Mouse (Mus musculus): ENCODE measurements around the gene Cbx4. TPM values are rescaled to one million over a fixed set of nuclear protein-coding genes. Genes with fewer than 3 reads are reported as not detected.

Cbx4 gene
- polyA plus RNA-seq, 1 experiment from 2014 or later: 2.9 TPM

GRCm38 (mm10) chr11:119116992-119117391, 31.0 kb upstream of the Cbx4 start:
- Histone ChIP-seq H3K4me3 (ENCODE audit: low read depth, low read length) (no peak overlapping the region), H3K27me3 (ENCODE audit: control insufficient read depth, insufficient read depth, low read depth, low read length) (no peaks in the 10 kb centered on the region), H3K4me2 (ENCODE audit: low read depth, low read length) (no peak overlapping the region), H3K4me1 (ENCODE audit: control insufficient read depth, low read depth, low read length) (peaks cover 2% of the 10 kb centered on the region), H3K36me3 (ENCODE audit: control insufficient read depth, insufficient read depth) (no peaks in the 10 kb centered on the region), H3K9me3 (replicated peaks; ENCODE audit: control insufficient read depth, low read length) (no peaks in the 10 kb centered on the region), H3K27ac (ENCODE audit: low read length) (no peak overlapping the region), H3K9ac (ENCODE audit: low read depth, low read length) (no peak overlapping the region)
- no peak for ATAC-seq (ENCODE audit: low read depth)
- 39% methylated on average over 4 of the region's 4 CpGs for WGBS (ENCODE audit: insufficient replicate concordance)

GRCm38 (mm10) chr11:119112721-119113120, 26.7 kb upstream of the Cbx4 start:
- no peak overlapping the region for H3K4me3 ChIP-seq (ENCODE audit: low read depth, low read length)
- no peak overlapping the region for H3K9ac ChIP-seq (ENCODE audit: low read depth, low read length)
- no peaks in the 10 kb centered on the region for H3K9me3 ChIP-seq (replicated peaks; ENCODE audit: control insufficient read depth, low read length)
- no peaks in the 10 kb centered on the region for H3K36me3 ChIP-seq (ENCODE audit: control insufficient read depth, insufficient read depth)
- no peak overlapping the region for H3K27ac ChIP-seq (ENCODE audit: low read length)
- H3K4me1 ChIP-seq (ENCODE audit: control insufficient read depth, low read depth, low read length): no peaks in the 10 kb centered on the region; the same call in 1 of the 2 replicates
- H3K27me3 ChIP-seq (ENCODE audit: control insufficient read depth, insufficient read depth, low read depth, low read length): no peaks in the 10 kb centered on the region
- no peak for ATAC-seq (ENCODE audit: low read depth)
- H3K4me2 ChIP-seq (ENCODE audit: low read depth, low read length): no peak overlapping the region

DNA sequence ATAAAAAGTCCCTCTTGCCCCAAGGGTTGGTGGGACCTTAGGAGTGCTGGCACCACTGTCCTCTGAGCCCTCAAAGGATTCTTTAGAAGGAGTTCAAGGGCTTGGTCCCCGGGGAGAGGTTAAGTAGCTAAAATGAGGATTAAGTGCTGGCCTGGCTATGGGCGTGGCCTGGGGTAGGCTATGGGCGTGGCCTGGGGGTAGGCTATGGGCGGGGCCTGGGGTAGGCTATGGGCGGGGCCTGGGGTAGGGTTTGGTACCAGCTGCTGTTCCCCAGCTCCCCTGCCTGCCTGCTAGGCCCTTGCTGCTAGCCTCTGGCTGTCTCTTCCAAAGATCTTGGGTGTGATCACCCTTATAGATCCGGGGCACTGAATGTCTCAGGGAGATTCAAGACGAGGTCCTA, 25.3 kb upstream of the Cbx4 start:
- Histone ChIP-seq H3K4me2 (ENCODE audit: low read depth, low read length) (no peak overlapping the region), H3K27me3 (ENCODE audit: control insufficient read depth, insufficient read depth, low read depth, low read length) (no peaks in the 10 kb centered on the region), H3K4me3 (ENCODE audit: low read depth, low read length) (no peak overlapping the region), H3K27ac (ENCODE audit: low read length) (no peak overlapping the region), H3K9ac (ENCODE audit: low read depth, low read length) (no peak overlapping the region), H3K4me1 (ENCODE audit: control insufficient read depth, low read depth, low read length) (no peaks in the 10 kb centered on the region; the same call in 1 of the 2 replicates), H3K9me3 (replicated peaks; ENCODE audit: control insufficient read depth, low read length) (no peaks in the 10 kb centered on the region), H3K36me3 (ENCODE audit: control insufficient read depth, insufficient read depth) (no peaks in the 10 kb centered on the region)
- WGBS (ENCODE audit: insufficient replicate concordance): 12% methylated on average over 7 of the region's 7 CpGs
- no peak; the same call in 1 of the 2 replicates for ATAC-seq (ENCODE audit: low read depth)

DNA sequence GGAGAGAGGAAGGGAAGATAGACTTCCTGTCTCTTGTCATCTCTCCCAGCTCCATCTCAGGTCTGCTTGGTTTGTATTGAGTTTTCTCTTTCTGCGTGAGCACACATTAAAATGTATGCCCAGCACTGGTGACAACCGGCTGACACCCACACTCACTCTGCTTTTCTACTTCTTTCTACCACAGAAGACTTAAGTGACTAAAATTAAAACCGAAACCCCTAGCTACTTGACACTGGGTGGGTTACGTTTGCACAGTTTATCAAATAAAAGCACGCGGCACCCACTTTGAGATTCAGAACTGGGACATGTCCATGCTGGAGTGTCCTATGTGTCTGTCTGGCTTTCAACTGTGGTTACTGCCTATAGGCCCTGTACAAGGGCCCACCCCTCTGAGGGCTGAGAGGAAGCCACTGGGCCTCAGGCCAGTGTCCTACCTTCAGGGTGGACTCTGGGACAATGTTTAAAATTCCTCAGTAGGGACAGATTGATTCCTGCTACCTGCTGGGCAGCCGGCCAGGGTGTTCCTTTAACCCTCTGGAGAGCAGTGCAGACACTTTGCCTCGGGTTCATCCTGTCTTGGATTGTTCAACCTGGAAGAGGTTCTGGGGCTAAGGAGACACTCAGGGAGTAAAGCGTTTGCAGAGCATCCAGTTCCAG, 23.5 kb upstream of the Cbx4 start:
- no peaks in the 10 kb centered on the region for H3K27me3 ChIP-seq (ENCODE audit: control insufficient read depth, insufficient read depth, low read depth, low read length)
- H3K4me1 ChIP-seq (ENCODE audit: control insufficient read depth, low read depth, low read length): peaks cover 3% of the 10 kb centered on the region
- peak; percentile 85 for ATAC-seq (ENCODE audit: low read depth)
- peak overlapping the region; percentile 62 for H3K27ac ChIP-seq (ENCODE audit: low read length)
- WGBS (ENCODE audit: insufficient replicate concordance): 50% methylated on average over 9 of the region's 9 CpGs
- H3K4me3 ChIP-seq (ENCODE audit: low read depth, low read length): no peak overlapping the region
- no peak overlapping the region for H3K9ac ChIP-seq (ENCODE audit: low read depth, low read length)
- H3K36me3 ChIP-seq (ENCODE audit: control insufficient read depth, insufficient read depth): no peaks in the 10 kb centered on the region
- H3K4me2 ChIP-seq (ENCODE audit: low read depth, low read length): no peak overlapping the region
- no peaks in the 10 kb centered on the region for H3K9me3 ChIP-seq (replicated peaks; ENCODE audit: control insufficient read depth, low read length)

- no peak overlapping the region for H3K4me2 ChIP-seq (ENCODE audit: low read depth, low read length)
- H3K9me3 ChIP-seq (replicated peaks; ENCODE audit: control insufficient read depth, low read length): no peaks in the 10 kb centered on the region
- no peaks in the 10 kb centered on the region for H3K36me3 ChIP-seq (ENCODE audit: control insufficient read depth, insufficient read depth)
- no peak overlapping the region for H3K9ac ChIP-seq (ENCODE audit: low read depth, low read length)
- WGBS (ENCODE audit: insufficient replicate concordance): 52% methylated on average over 10 of the region's 10 CpGs
- H3K4me3 ChIP-seq (ENCODE audit: low read depth, low read length): no peak overlapping the region
- H3K4me1 ChIP-seq (ENCODE audit: control insufficient read depth, low read depth, low read length): peaks cover 3% of the 10 kb centered on the region
- H3K27me3 ChIP-seq (ENCODE audit: control insufficient read depth, insufficient read depth, low read depth, low read length): no peaks in the 10 kb centered on the region
- no peak for ATAC-seq (ENCODE audit: low read depth)
- H3K27ac ChIP-seq (ENCODE audit: low read length): no peak overlapping the region
Measured at GRCm38 (mm10) chr11:119108573-119109263, 22.7 kb upstream of the Cbx4 start.

DNA sequence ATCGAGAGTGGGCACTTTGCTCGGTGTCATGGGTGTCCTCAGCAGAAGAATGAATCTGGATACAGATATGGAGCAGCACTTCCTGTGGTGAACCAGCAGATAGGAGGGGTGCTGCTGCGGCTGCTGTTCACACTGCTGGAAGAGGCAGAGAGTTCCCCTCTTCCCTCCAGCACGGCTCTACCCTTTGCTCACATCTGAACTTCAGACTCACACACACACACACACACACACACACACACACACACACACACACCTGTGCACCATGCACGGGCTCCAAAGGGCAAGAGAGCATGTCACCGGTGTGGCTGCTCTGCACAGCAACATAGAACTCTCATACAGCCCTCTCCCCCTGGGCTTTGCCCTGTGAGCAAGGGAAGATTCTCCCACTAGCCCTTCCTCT, 20.3 kb upstream of the Cbx4 start:
- no peaks in the 10 kb centered on the region for H3K27me3 ChIP-seq (ENCODE audit: control insufficient read depth, insufficient read depth, low read depth, low read length)
- no peak overlapping the region for H3K9ac ChIP-seq (ENCODE audit: low read depth, low read length)
- H3K4me1 ChIP-seq (ENCODE audit: control insufficient read depth, low read depth, low read length): peaks cover 3% of the 10 kb centered on the region
- no peak overlapping the region for H3K27ac ChIP-seq (ENCODE audit: low read length)
- no peaks in the 10 kb centered on the region for H3K36me3 ChIP-seq (ENCODE audit: control insufficient read depth, insufficient read depth)
- peak; percentile 63 for ATAC-seq (ENCODE audit: low read depth)
- no peaks in the 10 kb centered on the region for H3K9me3 ChIP-seq (replicated peaks; ENCODE audit: control insufficient read depth, low read length)
- H3K4me3 ChIP-seq (ENCODE audit: low read depth, low read length): no peak overlapping the region
- no peak overlapping the region for H3K4me2 ChIP-seq (ENCODE audit: low read depth, low read length)
- 15% methylated on average over 6 of the region's 6 CpGs for WGBS (ENCODE audit: insufficient replicate concordance)

DNA sequence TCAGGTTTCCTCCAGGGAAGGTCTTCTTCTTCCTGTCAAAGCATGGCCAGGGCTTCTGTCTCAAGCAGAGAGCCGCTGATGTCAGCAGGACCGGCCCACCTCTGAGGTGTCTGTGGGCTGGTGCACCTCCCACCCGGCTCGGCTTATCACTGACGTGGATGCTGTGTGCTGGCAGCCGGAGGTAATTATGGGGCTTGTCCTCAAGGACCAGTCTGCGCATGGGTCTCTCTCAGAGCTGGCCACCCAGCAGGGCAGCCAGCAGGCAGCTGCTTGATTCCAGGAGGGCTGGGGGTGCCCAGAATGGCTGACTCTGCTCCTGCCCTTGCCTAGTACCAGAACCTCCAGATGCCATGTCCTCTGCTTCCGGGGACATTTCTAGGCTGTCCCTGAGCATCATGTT, 19.7 kb upstream of the Cbx4 start:
- Histone ChIP-seq H3K27ac (ENCODE audit: low read length) (no peak overlapping the region), H3K4me2 (ENCODE audit: low read depth, low read length) (no peak overlapping the region)
- WGBS (ENCODE audit: insufficient replicate concordance): 36% methylated on average over 8 of the region's 8 CpGs

DNA sequence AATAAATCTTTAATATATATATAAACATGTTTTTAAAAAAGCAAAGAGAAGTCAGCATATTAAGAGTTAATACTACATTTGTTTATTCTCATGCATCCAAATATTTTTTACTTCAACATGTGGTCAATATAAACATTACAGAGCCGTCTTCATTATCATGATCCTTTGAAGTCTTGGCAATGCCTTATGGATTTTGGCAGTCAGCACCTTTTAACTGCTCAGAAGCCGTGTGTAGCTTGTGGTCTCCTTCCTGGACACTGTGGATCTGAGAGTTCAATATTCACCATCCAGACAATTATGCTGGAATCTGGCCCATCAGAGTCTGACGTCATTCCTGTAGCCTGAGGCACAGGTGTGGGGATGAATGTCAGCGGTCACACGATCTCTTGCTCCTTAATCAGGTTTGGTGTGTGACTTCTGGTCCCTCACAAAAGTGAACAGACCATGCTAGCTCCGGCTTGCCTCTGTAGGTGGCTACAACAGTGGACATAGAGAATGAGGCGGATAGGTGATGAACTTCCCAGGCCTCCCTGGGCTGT, 19.1 kb upstream of the Cbx4 start:
- Histone ChIP-seq H3K4me2 (ENCODE audit: low read depth, low read length) (no peak overlapping the region), H3K27ac (ENCODE audit: low read length) (no peak overlapping the region), H3K36me3 (ENCODE audit: control insufficient read depth, insufficient read depth) (no peaks in the 10 kb centered on the region), H3K9ac (ENCODE audit: low read depth, low read length) (no peak overlapping the region), H3K27me3 (ENCODE audit: control insufficient read depth, insufficient read depth, low read depth, low read length) (no peaks in the 10 kb centered on the region), H3K4me1 (ENCODE audit: control insufficient read depth, low read depth, low read length) (peaks cover 3% of the 10 kb centered on the region), H3K4me3 (ENCODE audit: low read depth, low read length) (no peak overlapping the region), H3K9me3 (replicated peaks; ENCODE audit: control insufficient read depth, low read length) (no peaks in the 10 kb centered on the region)
- WGBS (ENCODE audit: insufficient replicate concordance): 61% methylated on average over 7 of the region's 7 CpGs
- no peak for ATAC-seq (ENCODE audit: low read depth)

More for the DNA sequence above, 19.7 kb upstream of the Cbx4 start:
- H3K9ac ChIP-seq (ENCODE audit: low read depth, low read length): no peak overlapping the region
- H3K4me1 ChIP-seq (ENCODE audit: control insufficient read depth, low read depth, low read length): peaks cover 3% of the 10 kb centered on the region
- ATAC-seq (ENCODE audit: low read depth): no peak
- no peaks in the 10 kb centered on the region for H3K9me3 ChIP-seq (replicated peaks; ENCODE audit: control insufficient read depth, low read length)
- H3K27me3 ChIP-seq (ENCODE audit: control insufficient read depth, insufficient read depth, low read depth, low read length): no peaks in the 10 kb centered on the region
- no peak overlapping the region for H3K4me3 ChIP-seq (ENCODE audit: low read depth, low read length)
- no peaks in the 10 kb centered on the region for H3K36me3 ChIP-seq (ENCODE audit: control insufficient read depth, insufficient read depth)

GRCm38 (mm10) chr11:119103991-119104390, 18.0 kb upstream of the Cbx4 start:
- H3K4me2 ChIP-seq (ENCODE audit: low read depth, low read length): no peak overlapping the region

More at GRCm38 (mm10) chr11:119103991-119104390, 18.0 kb upstream of the Cbx4 start:
- 62% methylated on average over 3 of the region's 3 CpGs for WGBS (ENCODE audit: insufficient replicate concordance)
- H3K27ac ChIP-seq (ENCODE audit: low read length): no peak overlapping the region
- H3K4me3 ChIP-seq (ENCODE audit: low read depth, low read length): no peak overlapping the region
- no peak overlapping the region for H3K9ac ChIP-seq (ENCODE audit: low read depth, low read length)
- H3K27me3 ChIP-seq (ENCODE audit: control insufficient read depth, insufficient read depth, low read depth, low read length): no peaks in the 10 kb centered on the region
- H3K9me3 ChIP-seq (replicated peaks; ENCODE audit: control insufficient read depth, low read length): no peaks in the 10 kb centered on the region
- peaks cover 3% of the 10 kb centered on the region for H3K4me1 ChIP-seq (ENCODE audit: control insufficient read depth, low read depth, low read length)
- H3K36me3 ChIP-seq (ENCODE audit: control insufficient read depth, insufficient read depth): no peaks in the 10 kb centered on the region
- ATAC-seq (ENCODE audit: low read depth): no peak

All from liver, embryonic 16.5 days (tissue).